Mouse (Mus musculus) gastrocnemius, postnatal 36 days (tissue): Measurements from ENCODE around the gene Zfp493. TPM values are rescaled to one million over a fixed set of nuclear protein-coding genes. Genes with fewer than 3 reads are reported as not detected.

Source experiments
- total RNA-seq, 2 experiments: library from RNA; stranded (reverse); gene quantifications; 2 replicates each; pipeline ENCODE4 v1.2.3; 2021

Zfp493 gene
- total RNA-seq, 2 experiments from 2014 or later = 3.0 to 3.7 TPM

Other genes with a start within 250 kb of the Zfp493 start
- 1 to 10 TPM; 1.4 to 2.4 TPM for gene Zfp748, start 225.9 kb upstream of the Zfp493 start, total RNA-seq
- 1 to 10 TPM; 2.2 to 2.8 TPM for gene Zfp729b, start 170.0 kb upstream of the Zfp493 start, total RNA-seq
- under 1 TPM; 0.22 to 0.41 TPM for gene Gm49345, start 141.9 kb upstream of the Zfp493 start, total RNA-seq
- 1 to 10 TPM; 2.3 to 3.2 TPM for gene Zfp729a, start 141.9 kb upstream of the Zfp493 start, total RNA-seq
- gene Zfp738, start 92.6 kb upstream of the Zfp493 start, total RNA-seq = 1 to 10 TPM; 2.0 to 4.0 TPM
- gene Zfp65, start 50.5 kb upstream of the Zfp493 start, total RNA-seq = 1 to 10 TPM; 3.2 to 4.5 TPM
- gene Zfp85, start 24.5 kb upstream of the Zfp493 start, total RNA-seq = 1 to 10 TPM; 1.7 to 2.4 TPM
- gene Zfp273, start 34.0 kb downstream of the Zfp493 start, total RNA-seq = 1 to 10 TPM; 1.2 to 1.5 TPM
- under 1 TPM in 1 of 2 experiments, not detected in 1; 0.92 TPM for gene Gm10037, start 51.4 kb downstream of the Zfp493 start, total RNA-seq
- not detected for gene BC048507, start 83.6 kb downstream of the Zfp493 start, total RNA-seq